Mouse (Mus musculus) cerebellum, adult 2 months (tissue): ENCODE measurements around the gene Frmd5.

Source experiments
- CTCF ChIP-seq: fragments of 200-500 bp; IDR thresholded peaks from 2 replicates; pipeline ENCODE4 v1.5.1; 2011; ENCODE audit warnings: low read depth, mild to moderate bottlenecking, control low read depth, low read length, moderate library complexity, borderline replicate concordance; ENCODE audit not compliant: insufficient read depth
- POLR2A ChIP-seq: fragments of 200-500 bp; IDR thresholded peaks from 2 replicates; pipeline ENCODE4 v1.6.1; 2011; ENCODE audit warnings: low read length, control low read depth, borderline replicate concordance; ENCODE audit not compliant: insufficient read depth

DNA sequence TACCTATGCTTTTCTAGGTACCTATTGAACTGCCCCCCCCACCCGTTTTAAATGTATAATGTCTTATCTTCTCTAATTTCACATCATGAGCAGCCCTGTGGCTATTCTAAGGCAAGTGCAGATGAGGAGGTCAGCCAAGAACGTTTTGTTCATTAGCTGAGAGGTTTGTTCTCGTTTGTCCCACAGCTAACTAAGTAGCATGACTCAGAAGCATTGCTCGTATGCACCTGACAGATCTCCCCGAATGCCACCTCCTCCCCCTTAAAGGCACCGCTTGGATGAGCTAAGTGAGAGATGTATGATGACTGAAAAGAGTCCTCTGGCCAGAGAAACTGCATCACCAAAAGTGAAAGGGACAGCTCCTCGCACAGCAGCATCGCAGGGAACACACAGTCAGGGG, 132.7 kb downstream of the Frmd5 start:
- TF ChIP-seq CTCF (no peak), POLR2A (no peak)
